Mouse (Mus musculus) limb, embryonic 11.5 days (tissue): ENCODE data around the gene Stk16. TPM values are rescaled to one million over a fixed set of nuclear protein-coding genes. Genes with fewer than 3 reads are reported as not detected.
A peak's percentile ranks its signal among the peaks of the same experiment; 100 is the strongest.

ENCODE experiments used
- ATAC-seq: fragments of 200-750 bp; cut with Nextera tagmentation; 2 replicates; pipeline ENCODE4 v1.8.0; 2017; ENCODE audit warnings: low read depth; ENCODE audit not compliant: insufficient number of reproducible peaks, low FRiP score, low TSS enrichment
- DNase-seq: peaks from one replicate; pipeline ENCODE4 v3.0.0-alpha.2; 2015; ENCODE audit warnings: low spot score
- H3K27ac ChIP-seq: fragments of 300-500 bp; sonication (generic); replicated peaks from 2 replicates; pipeline ENCODE4 v1.5.1; 2014; ENCODE audit warnings: low read depth, mild to moderate bottlenecking, low read length
- H3K27me3 ChIP-seq: fragments of 300-500 bp; sonication (generic); 2 replicates; pipeline ENCODE4 v1.6.1; 2014; ENCODE audit warnings: mild to moderate bottlenecking, low read length, mixed read lengths; ENCODE audit not compliant: control insufficient read depth, insufficient read depth
- H3K36me3 ChIP-seq: fragments of 300-500 bp; sonication (generic); 2 replicates; pipeline ENCODE4 v1.6.1; 2014; ENCODE audit warnings: mild to moderate bottlenecking, low read length, moderate library complexity, mixed read lengths; ENCODE audit not compliant: control insufficient read depth, insufficient read depth
- H3K4me1 ChIP-seq: fragments of 300-500 bp; sonication (generic); 2 replicates; pipeline ENCODE4 v1.6.1; 2014; ENCODE audit warnings: low read length, mixed read lengths; ENCODE audit not compliant: control insufficient read depth, insufficient read depth
- H3K4me2 ChIP-seq: fragments of 300-500 bp; sonication (generic); 2 replicates; pipeline ENCODE4 v1.6.1; 2014; ENCODE audit warnings: low read depth, mild to moderate bottlenecking, moderate library complexity; ENCODE audit not compliant: severe bottlenecking
- H3K4me3 ChIP-seq: fragments of 300-500 bp; sonication (generic); 2 replicates; pipeline ENCODE4 v1.5.1; 2014; ENCODE audit warnings: low read depth, low read length
- H3K9ac ChIP-seq: fragments of 300-500 bp; sonication (generic); 2 replicates; pipeline ENCODE4 v1.6.1; 2014; ENCODE audit warnings: mild to moderate bottlenecking, low read length
- H3K9me3 ChIP-seq: fragments of 300-500 bp; sonication (generic); 2 replicates; pipeline ENCODE4 v1.6.1; 2016; ENCODE audit warnings: low read length; ENCODE audit not compliant: control insufficient read depth
- WGBS: fragments of 180-500 bp; shearing (Covaris S2); extraction: QIAGEN DNeasy Blood & Tissue Kit; methylation state at CpG from one replicate; pipeline ENCODE4 v1.1.7; 2014; 5-methylcytosine and 5-hydroxymethylcytosine counted together
- polyA plus RNA-seq: library from polyadenylated mRNA; unstranded; fragments of >200 nt; fragmentation: Nextera tagmentation; extraction: Ambion mirVana; gene quantifications from 2 replicates; pipeline ENCODE4 v1.2.1, GENCODE M21; 2014

Stk16 gene
- polyA plus RNA-seq, 1 experiment from 2014 or later = 132 TPM

DNA sequence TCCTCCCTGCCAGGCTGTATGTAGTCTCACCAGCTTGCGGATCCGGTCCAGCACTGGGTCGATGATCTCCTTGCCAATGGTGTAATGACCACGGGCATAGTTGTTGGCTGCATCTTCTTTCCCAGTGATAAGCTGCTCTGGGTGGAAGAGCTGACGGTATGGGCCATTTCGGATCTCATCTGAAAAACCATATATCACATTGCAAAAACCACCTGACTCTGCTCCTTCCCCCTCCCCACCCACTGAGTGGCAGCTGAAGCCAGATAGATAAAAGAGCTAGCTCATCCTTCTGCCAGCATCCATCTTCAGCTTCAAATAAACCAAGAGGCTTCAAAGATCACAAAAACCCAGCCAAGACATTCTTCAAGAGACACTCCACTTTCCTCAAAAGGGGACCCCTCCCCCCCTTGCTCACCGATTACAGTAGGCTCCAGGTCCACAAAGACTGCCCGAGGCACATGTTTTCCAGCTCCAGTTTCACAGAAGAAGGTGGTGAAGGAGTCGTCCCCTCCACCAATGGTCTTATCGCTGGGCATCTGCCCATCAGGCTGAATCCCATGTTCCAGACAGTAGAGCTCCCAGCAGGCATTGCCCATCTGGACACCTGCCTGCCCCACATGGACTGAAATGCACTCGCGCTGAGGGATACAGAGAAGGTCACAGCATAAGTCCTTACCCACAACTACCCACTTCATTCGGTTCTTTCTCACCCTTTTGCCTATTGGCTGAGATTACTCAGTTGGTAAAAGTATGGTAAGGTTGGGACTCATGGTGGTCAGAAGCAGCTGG lies 6.4 kb downstream of the Stk16 start:
- 77% methylated on average over 13 of the region's 13 CpGs for WGBS
- Histone ChIP-seq H3K9me3 (no peaks in the 10 kb centered on the region), H3K4me1 (peaks cover 17% of the 10 kb centered on the region), H3K27me3 (peaks cover 40% of the 10 kb centered on the region), H3K4me2 (no peak overlapping the region), H3K36me3 (peaks cover 5% of the 10 kb centered on the region; the same call in 1 of the 2 replicates), H3K27ac (no peak overlapping the region), H3K4me3 (no peak overlapping the region), H3K9ac (no peak overlapping the region)
- DNase-seq (no peak), ATAC-seq (no peak)

DNA sequence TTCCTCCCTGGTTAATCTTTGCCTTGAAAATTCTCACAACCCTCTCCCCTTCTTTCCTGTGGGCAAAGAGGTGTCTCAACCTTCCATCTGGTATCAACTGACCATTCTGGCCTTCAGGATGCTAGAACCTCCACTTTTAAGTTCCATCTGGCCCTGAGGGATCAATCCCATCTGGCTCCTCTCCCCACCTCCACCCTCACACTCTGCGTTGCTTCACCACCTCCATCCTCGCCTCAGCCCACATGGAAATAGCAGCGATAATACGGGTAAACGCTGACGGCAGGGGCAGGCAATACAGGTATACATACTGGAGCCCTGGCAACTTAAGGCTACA lies 7.2 kb downstream of the Stk16 start:
- no peaks in the 10 kb centered on the region for H3K9me3 ChIP-seq
- H3K27me3 ChIP-seq = peaks cover 40% of the 10 kb centered on the region
- H3K9ac ChIP-seq = no peak overlapping the region
- DNase-seq (no peak), ATAC-seq (no peak)
- H3K36me3 ChIP-seq = peaks cover 5% of the 10 kb centered on the region; the same call in 1 of the 2 replicates
- H3K4me3 ChIP-seq = peak overlapping the region; percentile 45
- under 1% methylated on average over 6 of the region's 6 CpGs for WGBS
- no peak overlapping the region for H3K27ac ChIP-seq
- peak overlapping the region; percentile 96 for H3K4me2 ChIP-seq
- peaks cover 17% of the 10 kb centered on the region for H3K4me1 ChIP-seq

DNA sequence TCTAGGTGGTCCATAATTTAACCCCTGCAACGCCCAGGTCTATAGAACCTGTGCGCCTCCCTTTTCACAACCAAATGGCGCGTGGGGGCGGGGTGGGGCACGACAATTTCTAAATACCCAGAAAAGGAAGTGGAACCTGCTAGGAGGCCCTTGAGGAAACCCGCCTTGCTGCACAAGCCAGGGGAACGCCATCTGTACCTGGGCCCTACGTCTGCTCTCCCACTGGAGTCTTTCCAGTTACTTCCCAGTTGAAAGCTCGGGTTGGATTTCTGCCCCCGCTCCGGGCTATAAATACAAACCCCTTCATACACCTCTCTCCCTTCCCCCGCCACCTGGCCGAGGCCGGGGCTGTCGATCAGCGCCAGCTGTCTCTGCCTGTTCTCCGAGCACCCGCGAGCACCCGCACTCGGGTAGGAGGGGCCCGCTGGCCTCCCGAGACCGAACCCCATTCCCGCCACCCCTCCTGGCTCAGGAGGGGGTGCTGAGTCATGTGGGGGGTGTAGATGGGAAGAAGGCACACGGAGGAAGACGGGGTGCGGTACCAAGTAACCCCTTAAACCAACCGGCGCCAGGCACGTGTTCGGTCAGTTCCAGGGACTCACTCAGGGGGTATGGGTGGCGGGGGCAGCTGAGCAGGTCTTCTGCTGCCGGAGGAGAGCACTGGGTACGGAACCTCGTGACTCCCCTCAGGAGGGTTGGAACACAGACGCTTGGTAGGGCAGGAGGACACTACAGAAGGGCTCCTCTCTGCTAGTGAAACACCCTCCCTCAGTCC lies 7.8 kb downstream of the Stk16 start:
- Histone ChIP-seq H3K36me3 (peaks cover 5% of the 10 kb centered on the region; the same call in 1 of the 2 replicates), H3K9me3 (no peaks in the 10 kb centered on the region), H3K4me1 (peaks cover 17% of the 10 kb centered on the region), H3K27ac (no peak overlapping the region), H3K27me3 (peaks cover 40% of the 10 kb centered on the region), H3K9ac (peak overlapping the region; percentile 17; the same call in 1 of the 2 replicates), H3K4me3 (peak overlapping the region; percentile 45), H3K4me2 (peak overlapping the region; percentile 96)
- DNase-seq = peak; percentile 48
- ATAC-seq = peak; percentile 32; the same call in 1 of the 2 replicates
- 1% methylated on average over 38 of the region's 38 CpGs for WGBS

DNA sequence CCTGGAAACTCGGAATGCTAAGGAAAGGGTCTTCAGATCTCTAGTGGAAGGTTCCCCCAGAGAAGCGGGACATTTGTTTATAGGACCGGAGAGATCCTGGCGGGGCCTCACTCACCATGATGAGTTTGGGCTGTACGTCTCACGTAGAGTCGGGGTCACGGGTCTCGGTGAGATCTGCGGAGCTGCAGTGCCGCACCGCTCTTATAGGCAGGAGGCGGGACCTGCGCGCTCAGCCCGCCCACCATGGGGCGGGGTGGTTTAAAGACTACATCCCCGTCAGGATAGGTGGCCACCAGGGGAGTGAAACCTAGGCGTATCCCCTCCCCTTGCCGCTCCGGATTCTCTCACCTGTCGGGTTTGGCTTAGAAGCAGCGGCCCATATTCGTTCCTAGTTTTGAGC lies 8.4 kb downstream of the Stk16 start:
- Histone ChIP-seq H3K4me1 (peaks cover 17% of the 10 kb centered on the region), H3K27ac (no peak overlapping the region), H3K9me3 (no peaks in the 10 kb centered on the region), H3K4me3 (peak overlapping the region; percentile 45), H3K9ac (peak overlapping the region; percentile 40), H3K27me3 (peaks cover 40% of the 10 kb centered on the region), H3K4me2 (peak overlapping the region; percentile 96), H3K36me3 (peaks cover 5% of the 10 kb centered on the region; the same call in 1 of the 2 replicates)
- whole genome bisulfite sequencing = under 1% methylated on average over 24 of the region's 24 CpGs
- ATAC-seq = peak; percentile 88
- DNase-seq = peak; percentile 84

DNA sequence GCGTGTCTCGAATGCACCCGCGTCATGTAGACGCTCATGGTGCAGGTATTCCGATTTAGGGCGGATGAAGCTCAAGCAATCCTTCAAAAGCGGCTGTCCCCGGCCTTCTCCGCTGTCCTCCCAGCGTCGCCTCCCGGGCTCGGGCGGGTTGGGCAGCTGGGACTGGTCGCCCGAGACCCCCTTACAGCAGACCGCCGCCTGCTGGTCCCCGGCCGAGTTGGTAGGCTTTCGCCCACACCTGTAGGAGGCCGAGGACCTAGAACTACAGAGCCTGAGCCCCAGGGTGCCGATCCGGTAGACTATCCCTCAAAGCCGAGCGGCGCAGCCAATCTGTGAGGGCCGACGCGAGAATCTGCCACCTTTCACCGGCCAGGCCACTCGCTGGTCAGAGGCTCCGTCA lies 8.9 kb downstream of the Stk16 start, which contains the start of gene Tuba4a:
Gene Tuba4a (minus strand): TSS at position 335 of the 400 bp plus-strand sequence.
- Histone ChIP-seq H3K9me3 (no peaks in the 10 kb centered on the region), H3K27ac (no peak within 1 kb of the TSS), H3K4me2 (peak within 1 kb of the TSS; percentile 96), H3K9ac (peak within 1 kb of the TSS; percentile 40), H3K4me1 (peaks cover 17% of the 10 kb centered on the region), H3K4me3 (peak within 1 kb of the TSS; percentile 45), H3K27me3 (peaks cover 40% of the 10 kb centered on the region), H3K36me3 (peaks cover 2% of the 10 kb centered on the region; the same call in 1 of the 2 replicates)
- DNase-seq (no peak), ATAC-seq (peak; percentile 44; the same call in 1 of the 2 replicates)
- under 1% methylated on average over 34 of the region's 34 CpGs for WGBS

DNA sequence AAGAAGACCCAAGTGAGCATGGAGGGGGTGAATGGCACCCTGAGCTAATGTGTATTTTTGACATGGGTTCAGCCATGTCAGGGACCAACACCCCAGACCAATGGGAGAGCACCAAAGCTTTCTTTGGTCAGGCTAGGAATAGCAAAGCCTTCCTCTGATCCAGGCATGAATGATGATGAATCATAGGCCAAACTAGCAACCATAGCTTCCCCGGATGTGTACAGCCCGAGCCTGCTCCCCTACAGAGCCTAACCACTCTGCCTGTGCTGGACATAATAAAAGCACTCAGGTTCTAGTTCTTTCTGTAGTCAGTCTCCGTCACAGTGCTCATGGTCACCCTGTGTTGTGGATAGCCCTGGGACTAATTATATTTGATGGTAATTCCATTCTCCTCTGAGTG lies 10.9 kb downstream of the Stk16 start:
- 76% methylated on average over 3 of the region's 3 CpGs for WGBS
- H3K4me1 ChIP-seq = peaks cover 17% of the 10 kb centered on the region
- no peak overlapping the region for H3K4me3 ChIP-seq
- no peak for ATAC-seq
- H3K9ac ChIP-seq = no peak overlapping the region
- no peak overlapping the region for H3K4me2 ChIP-seq
- H3K9me3 ChIP-seq = no peaks in the 10 kb centered on the region
- DNase-seq = no peak
- no peaks in the 10 kb centered on the region for H3K36me3 ChIP-seq
- H3K27ac ChIP-seq = no peak overlapping the region
- peaks cover 40% of the 10 kb centered on the region for H3K27me3 ChIP-seq

DNA sequence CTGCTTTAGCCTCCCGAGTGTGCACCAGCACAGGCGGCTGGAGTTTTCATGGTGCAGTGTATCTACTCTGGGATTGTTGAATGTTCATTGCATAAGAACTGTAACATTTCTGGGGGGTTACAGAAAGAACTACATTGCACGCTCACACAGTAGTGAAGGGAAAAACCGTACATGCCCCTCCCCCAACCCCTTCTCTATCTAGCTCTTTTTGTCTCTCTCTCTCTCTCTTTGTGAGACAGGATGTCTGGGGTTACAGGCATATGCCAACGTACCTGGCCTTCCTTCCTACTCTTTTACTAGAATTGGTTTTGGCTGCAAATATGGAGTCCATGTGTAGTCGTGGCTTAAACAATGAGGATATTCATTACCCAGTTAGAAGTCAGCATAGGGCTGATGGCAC lies 12.3 kb downstream of the Stk16 start:
- WGBS = 85% methylated on average over 6 of the region's 6 CpGs
- no peaks in the 10 kb centered on the region for H3K9me3 ChIP-seq
- no peak overlapping the region for H3K4me3 ChIP-seq
- H3K27me3 ChIP-seq = peaks cover 32% of the 10 kb centered on the region
- no peak overlapping the region for H3K27ac ChIP-seq
- no peaks in the 10 kb centered on the region for H3K36me3 ChIP-seq
- peaks cover 16% of the 10 kb centered on the region for H3K4me1 ChIP-seq
- H3K9ac ChIP-seq = no peak overlapping the region
- no peak for ATAC-seq
- no peak overlapping the region for H3K4me2 ChIP-seq
- DNase-seq = no peak

DNA sequence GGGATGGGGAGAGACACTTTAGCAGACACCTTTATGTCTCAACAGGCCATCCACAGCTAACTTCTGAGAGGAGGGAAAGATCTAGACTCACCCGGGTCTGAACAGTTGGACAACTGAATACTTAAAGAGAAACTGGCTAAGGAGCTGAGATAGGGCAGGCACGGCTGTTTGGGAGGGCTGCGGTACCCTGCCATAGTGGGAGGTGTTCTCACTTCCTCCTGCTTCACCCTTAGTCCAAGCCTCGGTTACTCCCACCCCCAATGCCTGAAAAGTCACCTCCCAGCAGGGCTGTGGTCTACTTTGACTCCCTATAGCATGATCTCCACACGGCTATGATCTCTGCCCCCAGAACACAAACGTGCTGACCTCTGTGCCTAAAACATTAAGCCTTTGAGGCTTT lies 12.9 kb downstream of the Stk16 start:
- Histone ChIP-seq H3K27me3 (peaks cover 26% of the 10 kb centered on the region), H3K36me3 (no peaks in the 10 kb centered on the region), H3K9me3 (no peaks in the 10 kb centered on the region), H3K9ac (no peak overlapping the region), H3K4me3 (no peak overlapping the region), H3K27ac (no peak overlapping the region), H3K4me1 (peaks cover 13% of the 10 kb centered on the region), H3K4me2 (no peak overlapping the region)
- ATAC-seq (no peak), DNase-seq (no peak)
- WGBS = 66% methylated on average over 6 of the region's 6 CpGs
